Mouse (Mus musculus) spleen, adult 18-20 months (tissue): ENCODE measurements around the gene Cldn24.
"Not testable (repeated sequence)": the region's sequence is repeated elsewhere in the genome, so short reads cannot be mapped to it uniquely, and the experiment has no call there.

Source experiments
- DNase-seq, 2 experiments: peaks; one replicate each; pipeline ENCODE4 v3.0.0; 2022; ENCODE audit warnings: mixed read lengths in 2 of 2

Cldn24 gene

GRCm38 (mm10) chr8:47821843-47822242, at the start of gene Cldn24:
TSS of gene Cldn24 (plus strand) at chr8:47822143.
- no peak for DNase-seq

DNA sequence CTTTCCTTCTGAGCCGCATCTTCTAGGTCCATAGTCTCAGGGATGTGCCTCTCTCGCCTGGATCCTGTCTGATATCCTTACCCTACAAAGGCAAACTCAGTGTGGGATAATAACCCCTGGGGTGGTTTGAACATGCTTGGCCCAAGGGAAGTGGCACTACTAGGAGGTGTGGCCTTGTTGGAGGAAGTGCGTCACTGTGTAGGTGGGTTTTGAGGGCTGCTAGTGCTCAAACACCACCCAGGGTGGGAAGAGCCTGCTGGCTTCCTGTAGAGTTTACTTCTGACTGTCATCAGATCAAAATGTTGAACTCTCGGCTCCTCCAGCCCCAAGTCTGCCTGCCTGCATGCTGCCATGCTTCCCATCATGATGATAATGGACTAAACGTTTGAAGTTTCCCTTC, 49.0 kb upstream of the Cldn24 start:
- no peak for DNase-seq

GRCm38 (mm10) chr8:47777415-47777814, 44.5 kb upstream of the Cldn24 start:
- no peak for DNase-seq

DNA sequence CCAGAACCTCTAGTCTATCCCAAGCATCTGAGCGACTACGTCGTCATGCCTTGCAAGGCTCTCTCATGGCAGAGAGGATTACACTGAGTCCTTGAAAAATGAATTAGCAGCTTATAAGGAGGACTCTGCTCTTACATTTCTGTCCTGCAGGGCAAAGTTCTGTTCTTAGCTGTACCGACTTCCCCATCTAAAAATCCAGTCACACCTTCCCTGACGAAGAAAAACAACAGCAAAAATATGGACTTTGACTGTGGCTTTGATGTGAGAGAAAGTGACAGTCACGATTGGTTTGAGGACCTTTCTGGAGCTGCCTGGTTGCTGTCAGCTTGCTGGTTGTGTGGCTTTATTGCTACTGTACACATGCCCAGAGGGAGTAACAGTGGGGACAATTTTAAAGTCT, 42.4 kb upstream of the Cldn24 start:
- DNase-seq, result no peak

DNA sequence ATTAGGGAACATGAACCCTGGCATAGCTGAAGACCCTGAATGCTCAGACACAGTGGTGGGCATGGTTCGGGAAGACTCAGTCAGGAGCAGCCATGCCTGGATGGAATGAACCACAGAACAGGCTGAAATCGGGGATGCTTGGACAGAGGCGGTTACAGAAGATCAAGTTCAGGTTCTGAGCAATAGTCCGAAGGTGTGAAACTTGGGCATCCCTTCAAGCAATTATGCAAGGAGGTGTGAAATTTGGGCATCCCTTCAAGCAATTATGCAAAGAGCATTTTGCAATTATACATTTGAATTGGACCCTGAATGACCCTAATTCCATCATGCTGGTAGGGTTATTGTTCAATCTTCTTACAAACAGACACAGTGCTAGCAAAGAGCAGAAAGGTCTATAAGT, 40.1 kb upstream of the Cldn24 start:
- DNase-seq, result no peak

DNA sequence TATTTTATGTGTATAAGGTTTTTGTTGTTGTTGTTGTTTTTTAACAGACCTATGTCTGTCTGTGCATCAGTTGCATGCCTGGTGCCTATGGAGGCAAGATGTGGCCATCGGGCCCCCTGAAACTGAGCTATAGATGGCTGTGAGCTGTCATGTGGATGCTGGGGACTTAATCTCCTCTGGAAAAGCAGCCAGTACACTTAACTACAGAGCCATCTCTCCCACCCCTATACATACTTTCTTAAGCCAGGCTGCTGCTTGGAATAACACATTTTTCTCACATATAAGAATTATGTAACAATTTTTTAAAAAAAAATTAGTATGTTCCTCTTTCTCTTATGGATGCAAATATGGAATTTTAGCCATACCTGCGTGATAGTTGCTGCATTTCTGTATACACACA, 38.4 kb upstream of the Cldn24 start:
- no peak for DNase-seq

DNA sequence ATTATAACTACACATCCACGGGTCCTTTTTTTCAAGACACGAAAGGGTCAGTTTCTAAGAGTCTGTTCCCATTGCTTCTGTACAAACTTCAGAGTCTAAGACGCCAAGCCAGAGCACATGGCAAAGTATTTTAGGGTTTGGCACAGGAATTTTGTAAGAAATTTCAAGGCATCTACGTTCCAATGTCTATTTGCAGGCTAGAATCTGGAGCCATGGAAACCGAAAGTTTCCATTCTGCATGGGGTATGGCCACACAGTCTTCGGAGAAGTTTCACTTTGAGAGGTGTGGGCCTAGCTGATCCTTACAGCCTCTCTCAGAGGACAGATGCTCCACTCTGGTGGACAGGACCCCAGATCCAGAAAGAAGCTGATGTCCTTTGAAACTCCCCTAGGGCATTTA, 38.0 kb upstream of the Cldn24 start:
- DNase-seq, result no peak

DNA sequence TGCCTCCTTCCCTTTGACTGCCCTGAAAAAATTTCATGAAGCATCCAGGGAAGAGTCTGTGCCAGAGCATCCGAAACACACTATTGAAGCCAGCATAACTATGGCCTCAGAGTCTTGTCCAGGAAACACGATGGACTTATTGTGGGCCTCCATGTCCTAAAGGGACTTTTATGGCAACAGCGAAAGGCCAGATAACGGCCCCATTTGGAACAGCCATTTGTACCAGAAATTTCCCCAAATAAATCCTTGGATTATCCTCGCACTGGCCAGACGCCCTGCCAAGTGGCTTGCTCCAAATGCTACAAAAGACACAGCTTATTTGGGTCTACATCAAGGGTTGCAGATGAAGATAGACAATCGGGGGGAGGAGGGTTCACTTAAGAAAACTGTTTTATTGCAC, 37.5 kb upstream of the Cldn24 start:
- no peak for DNase-seq

GRCm38 (mm10) chr8:47786323-47786722, 35.6 kb upstream of the Cldn24 start:
- DNase-seq, result no peak

DNA sequence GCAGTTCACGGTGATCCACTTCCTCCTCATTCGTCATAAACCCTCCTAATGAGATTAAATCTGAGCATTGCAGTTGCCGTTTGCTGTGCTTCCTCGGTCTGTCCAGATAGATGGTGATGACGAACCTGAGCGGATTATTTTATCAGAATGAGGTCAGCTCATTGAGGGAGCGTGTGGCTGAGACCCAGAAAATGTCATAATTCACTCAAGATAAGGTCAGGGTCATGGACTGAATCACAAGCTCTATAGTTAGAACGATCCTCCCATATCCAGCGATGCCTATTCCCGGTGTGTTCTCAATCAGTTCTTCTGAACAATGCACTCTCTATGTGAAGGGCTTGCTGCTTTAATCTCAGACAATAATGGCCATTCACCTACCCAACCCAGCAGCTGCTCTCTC, 34.2 kb upstream of the Cldn24 start:
- DNase-seq, result no peak

DNA sequence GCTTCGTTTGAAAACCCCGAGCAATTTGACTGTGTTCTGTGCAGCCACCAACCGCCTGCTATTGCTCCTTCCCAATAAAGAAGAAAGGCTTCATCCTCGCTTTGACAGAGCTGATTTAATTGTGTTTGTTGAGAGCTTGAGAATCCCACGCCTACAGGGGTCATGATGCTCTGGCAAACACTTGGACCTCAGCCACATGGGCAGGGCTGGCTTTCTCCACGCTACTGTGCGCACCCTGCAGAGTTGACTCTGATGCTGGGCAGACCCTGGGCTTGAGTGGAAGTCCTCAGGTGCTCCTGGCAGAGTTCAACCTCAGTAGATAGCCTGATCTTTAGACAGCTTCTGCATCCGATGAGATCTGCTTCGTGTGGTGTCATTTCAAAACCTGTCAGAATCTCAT, 30.0 kb upstream of the Cldn24 start:
- DNase-seq, result no peak

DNA sequence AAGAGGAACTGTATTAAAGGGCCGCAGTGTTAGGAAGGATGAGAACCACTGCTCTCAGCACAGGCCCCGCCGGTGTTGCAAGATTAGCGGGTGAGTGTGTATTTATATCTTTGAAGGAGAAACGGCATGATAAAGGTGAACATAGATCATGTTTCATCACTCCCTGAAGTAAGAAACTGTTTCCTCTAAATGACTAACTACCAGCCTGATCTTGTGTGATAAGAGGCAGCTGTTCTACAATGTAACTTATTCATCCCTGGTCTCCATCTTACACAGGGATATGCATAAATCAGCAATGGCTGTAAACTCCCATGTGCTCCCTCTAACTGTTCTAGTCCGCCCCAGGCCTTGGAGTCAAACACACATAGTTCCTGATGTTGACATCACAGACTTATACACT, 22.5 kb upstream of the Cldn24 start:
- no peak for DNase-seq

DNA sequence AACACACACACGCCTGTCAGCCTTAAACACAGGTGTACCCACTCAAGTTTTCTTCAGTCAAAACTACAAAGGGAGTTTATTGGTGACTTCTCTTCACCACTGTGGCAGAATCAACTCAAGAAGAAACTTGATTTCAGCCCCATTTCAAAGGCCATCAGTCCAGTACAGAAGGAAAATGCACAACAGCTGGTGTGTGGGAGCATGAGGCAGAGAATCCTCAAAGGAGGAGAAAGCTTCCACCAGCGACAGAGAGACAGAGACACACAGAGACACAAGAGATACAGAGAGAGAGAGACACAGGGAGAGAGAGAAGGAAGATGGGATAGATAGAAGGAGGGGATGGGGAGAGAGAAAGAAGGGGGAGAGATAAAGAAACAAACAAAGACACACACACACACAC, 19.6 kb upstream of the Cldn24 start:
- DNase-seq, result no peak

GRCm38 (mm10) chr8:47804262-47804661, 17.7 kb upstream of the Cldn24 start:
- no peak for DNase-seq

DNA sequence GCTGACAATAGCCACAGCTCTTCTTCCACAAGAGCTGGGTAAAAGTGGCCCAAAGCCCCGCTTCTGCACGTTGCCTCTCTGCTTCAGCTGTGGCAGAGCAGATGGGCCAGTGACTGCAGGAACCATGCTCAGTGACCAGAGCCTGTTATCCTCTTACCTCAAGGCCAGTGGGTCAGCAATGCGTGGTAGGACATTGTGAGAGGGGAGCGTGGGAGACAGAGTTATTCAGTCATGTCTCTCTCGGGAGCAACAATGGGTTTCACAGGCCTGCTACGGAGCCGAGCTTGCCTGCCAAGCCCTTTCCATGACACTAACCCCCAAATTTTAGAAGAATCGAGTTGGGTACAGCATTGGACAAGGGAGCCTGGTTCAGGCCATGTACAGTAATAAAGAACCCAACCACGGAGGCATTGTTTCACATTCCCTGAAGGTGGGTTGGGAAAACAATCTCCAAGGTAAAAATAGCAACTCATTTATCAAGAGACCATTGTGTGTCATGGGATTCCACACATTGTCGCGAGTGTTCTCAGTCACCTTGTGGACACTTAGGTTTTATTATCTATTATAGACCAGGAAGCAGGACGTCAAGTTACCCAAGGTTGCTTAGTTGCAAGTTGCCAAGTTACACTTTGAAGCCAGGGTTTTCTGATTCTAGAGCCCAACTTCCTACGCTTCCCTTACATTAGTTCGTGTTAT, 11.8 kb upstream of the Cldn24 start:
- DNase-seq, result no peak

DNA sequence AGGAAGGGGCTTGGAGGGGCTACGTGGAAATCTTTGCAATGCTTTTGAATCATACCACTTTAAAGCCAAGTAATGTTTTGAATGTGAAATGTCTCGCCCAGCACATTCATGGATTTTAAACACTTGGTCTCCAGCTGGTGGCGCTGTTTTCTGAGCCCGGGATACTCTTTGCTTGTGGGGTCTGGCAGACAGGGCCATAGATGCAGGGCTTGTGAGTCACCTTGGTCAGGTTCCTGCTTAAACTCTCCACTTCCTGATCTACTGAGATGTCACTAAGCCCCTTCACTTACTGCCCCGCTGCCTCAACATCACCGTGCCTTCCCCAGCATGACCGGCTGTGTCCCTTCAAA, 11.3 kb upstream of the Cldn24 start:
- DNase-seq, result no peak

- no peak for DNase-seq
Measured at GRCm38 (mm10) chr8:47811221-47811620, 10.7 kb upstream of the Cldn24 start.

GRCm38 (mm10) chr8:47819034-47819433, 2.9 kb upstream of the Cldn24 start:
- no peak for DNase-seq

GRCm38 (mm10) chr8:47820914-47821772, 800 bp upstream of the Cldn24 start:
- no peak for DNase-seq

DNA sequence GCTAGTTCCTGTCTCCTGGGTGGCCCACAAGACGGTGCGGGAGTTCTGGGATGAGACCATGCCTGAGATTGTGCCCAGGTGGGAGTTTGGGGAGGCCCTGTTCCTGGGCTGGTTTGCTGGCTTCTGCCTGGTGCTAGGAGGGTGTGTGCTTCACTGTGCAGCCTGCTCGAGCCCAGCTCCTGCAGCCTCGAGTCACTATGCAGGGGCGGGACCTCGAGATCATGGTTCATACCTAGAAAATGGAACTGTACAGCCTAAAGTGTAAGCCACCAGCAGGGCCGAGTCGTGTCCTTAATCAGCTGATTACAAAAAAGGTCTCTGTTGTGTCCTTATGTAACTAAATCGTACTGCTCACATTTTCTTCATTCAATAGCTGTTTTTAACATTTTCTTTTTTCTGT, 598 bp downstream of the Cldn24 start:
- DNase-seq, result not testable (repeated sequence)

DNA sequence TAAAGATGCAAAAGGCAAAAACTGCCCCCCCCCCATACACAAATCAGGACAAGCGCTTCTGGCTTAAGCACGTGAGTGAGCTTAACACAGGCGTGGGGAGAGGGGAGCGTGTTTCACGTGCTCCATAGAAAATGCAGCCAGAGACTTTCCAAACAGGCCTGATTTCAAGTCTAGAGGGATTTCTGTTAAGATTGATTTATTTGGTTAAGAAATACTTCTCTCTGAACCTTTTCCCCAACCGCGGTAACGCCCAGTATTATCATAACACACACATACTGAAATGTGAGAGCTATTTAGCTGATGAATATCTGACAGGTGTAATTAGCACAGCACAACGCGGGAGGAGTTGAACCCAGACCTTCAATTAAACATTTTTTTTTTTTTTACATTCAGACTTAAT, 1.8 kb downstream of the Cldn24 start:
- no peak for DNase-seq

DNA sequence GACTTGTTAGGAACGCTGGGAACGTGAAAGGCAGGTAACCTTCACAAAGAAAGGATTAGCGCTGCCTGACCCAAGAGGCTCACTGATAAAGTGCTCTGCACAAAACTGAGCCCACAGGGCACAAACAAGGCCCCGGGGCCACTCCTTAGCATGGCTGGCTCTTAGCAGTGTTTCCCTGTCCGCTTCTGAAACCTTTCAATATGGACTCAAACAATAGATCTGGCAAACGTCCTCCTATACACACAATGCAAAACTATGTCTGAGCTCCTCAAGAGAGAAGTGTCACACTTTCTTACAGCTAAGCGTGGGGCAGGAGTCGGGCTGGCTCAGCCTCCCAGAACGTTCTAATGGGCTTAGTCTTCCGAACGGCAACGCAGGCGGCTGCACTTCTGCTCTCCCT, 2.2 kb downstream of the Cldn24 start, which contains the start of gene Cldn22:
Gene Cldn22, plus strand, starts transcription at position 301 of the 400 bp plus-strand sequence.
- DNase-seq, result no peak

- no peak for DNase-seq
Measured at GRCm38 (mm10) chr8:47825596-47825995, 3.7 kb downstream of the Cldn24 start.

DNA sequence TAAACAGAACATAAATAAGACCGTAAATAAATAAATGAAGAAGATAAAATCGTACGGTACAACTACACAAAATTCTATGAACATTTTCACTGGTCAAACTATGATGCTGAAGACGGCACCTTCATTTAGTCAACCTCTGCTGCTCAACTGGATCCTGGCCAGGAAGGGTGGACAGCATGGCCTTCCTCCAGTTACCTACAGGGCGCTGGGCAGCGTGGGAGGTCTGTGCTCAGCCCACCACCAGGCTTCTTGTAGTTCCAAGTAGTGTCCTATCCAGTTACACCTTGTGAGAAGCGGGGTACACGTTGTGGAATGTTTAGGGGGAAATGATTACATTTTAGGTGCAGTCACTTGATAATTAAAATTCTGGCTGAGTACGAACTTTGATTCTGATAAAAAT, 5.0 kb downstream of the Cldn24 start:
- DNase-seq, result no peak

DNA sequence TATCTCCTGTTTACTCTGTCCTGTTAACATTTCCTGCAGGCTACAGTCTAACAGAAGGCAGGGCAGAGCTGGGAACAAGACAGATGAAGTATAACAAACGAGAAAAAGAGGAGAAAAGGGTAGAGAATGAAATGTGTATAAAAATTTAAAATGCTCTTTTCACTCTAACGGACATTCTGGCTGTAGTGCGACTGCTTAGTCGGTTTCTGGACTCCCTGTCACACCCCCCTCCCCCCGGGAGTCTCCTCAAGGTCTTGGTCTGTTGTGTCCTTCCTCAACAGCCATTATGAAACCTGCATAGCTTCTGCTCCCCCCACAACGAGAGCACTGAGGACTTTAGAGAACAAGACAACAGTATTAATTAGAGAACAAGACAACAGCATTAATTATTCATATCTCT, 10.7 kb downstream of the Cldn24 start:
- no peak for DNase-seq
